Mouse (Mus musculus) monocyte, adult 5-6 weeks (primary cell): ENCODE data around the gene Kprp. TPM values are rescaled to one million over a fixed set of nuclear protein-coding genes. Genes with fewer than 3 reads are reported as not detected.
"Not testable (repeated sequence)": the region's sequence is repeated elsewhere in the genome, so short reads cannot be mapped to it uniquely, and the experiment has no call there.

Experiments
- ATAC-seq: fragments of 153-309, 156-312 bp; replicated peaks from 2 replicates; pipeline ENCODE4 v1.8.0; 2017; ENCODE audit warnings: mild to moderate bottlenecking; ENCODE audit not compliant: low TSS enrichment, insufficient number of reproducible peaks, severe bottlenecking, poor library complexity, low FRiP score
- total RNA-seq: library from RNA; stranded (forward); fragments of 200-1000, 200-491, 200-594 nt; gene quantifications from 3 replicates; pipeline ENCODE4 v1.2.3, GENCODE M21; 2017

The Kprp gene
- total RNA-seq, result not detected in 3 replicates

DNA sequence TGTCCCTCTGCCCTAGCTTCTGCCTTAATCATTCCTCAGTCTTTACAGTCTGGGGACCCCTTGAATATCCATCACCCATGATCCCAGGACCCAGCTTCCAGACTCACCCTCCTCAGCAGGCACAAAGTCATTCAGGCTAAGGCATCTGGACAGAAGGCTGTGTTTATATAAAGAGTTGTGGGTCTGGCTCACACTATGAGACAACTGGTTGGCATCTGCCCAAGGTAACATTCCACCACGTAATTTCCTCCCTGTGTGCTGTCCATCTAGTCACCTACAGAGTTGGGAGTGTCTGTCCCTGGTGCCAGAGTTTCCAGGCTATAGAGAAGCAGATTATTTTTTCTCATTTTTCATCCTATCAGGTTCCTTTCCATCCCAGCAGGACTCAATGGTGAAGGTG is at the start of gene Kprp:
Kprp (minus strand) TSS at position 140 of the 400 bp plus-strand sequence.
- no peak for ATAC-seq

DNA sequence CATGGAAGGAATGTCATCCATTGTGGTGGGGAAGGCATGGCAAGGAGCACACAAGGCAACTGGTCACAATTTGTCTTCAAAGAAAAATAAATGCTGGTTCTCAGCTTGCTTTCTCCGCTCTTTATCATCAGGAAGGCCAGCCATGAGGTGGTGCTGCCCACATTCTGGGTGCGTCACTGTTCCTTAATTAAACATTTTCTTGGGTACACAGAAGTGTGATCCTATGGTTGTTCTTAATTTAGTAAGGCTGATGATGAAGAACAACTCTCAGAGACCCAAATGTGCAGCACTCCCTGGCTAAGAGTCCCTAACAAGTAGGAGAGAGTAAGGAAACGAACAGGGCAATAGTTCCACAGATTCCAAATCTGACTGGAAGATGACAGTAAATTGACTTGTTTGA is 47.1 kb upstream of the Kprp start:
- no peak for ATAC-seq

GRCm38 (mm10) chr3:92870116-92870515 is 43.1 kb upstream of the Kprp start, which contains the start of gene 2310050C09Rik:
TSS of gene 2310050C09Rik (minus strand) at chr3:92870216.
- ATAC-seq, result no peak

DNA sequence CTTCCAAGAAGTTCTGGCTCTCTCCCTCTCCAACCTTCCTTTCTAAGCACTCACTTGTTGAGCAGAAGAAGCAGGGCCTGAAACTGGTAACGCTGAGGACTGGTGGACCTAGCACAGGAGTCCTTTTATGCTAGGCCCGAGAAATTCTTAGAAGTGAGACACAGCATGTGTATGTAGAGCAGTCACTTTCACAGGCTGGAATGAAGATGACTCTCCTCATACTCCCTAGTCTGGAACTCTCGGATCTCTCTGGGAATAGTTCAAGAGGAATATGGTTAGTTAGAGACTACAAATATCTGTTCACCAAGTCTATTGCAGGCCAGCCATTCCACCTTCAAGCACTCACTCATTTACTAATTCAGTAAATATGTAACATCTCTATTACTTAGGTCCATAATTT is 24.1 kb upstream of the Kprp start, which contains the start of gene Lce1l:
Lce1l (minus strand) TSS at position 101 of the 400 bp plus-strand sequence.
- no peak for ATAC-seq

- ATAC-seq, result no peak
Measured at GRCm38 (mm10) chr3:92825808-92826207, 1.2 kb downstream of the Kprp start.

- ATAC-seq, result not testable (repeated sequence)
Measured at GRCm38 (mm10) chr3:92816036-92816435, 11.0 kb downstream of the Kprp start.

DNA sequence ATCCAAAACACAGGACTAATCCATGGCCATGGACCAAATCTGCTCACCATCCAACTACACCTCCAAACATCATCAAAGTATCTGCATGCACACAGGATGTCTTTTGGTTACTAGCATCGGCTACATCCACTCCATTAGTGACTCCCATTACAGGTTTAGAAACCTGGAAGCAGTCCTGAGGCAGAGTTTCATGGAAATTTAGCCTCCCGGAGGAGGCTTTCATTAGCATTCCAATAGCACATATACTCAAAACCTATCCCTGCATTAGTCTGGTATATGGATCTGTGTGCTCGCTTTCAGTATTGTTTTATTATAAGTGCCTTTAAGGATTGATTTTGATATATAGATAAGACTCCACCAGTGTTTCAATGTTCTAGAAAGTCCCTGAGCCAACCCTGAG is 11.5 kb downstream of the Kprp start:
- no peak for ATAC-seq

- no peak for ATAC-seq
Measured at GRCm38 (mm10) chr3:92807791-92808190, 19.3 kb downstream of the Kprp start, which contains the start of gene Lce1k. TSS of gene Lce1k (minus strand) at chr3:92807891.

DNA sequence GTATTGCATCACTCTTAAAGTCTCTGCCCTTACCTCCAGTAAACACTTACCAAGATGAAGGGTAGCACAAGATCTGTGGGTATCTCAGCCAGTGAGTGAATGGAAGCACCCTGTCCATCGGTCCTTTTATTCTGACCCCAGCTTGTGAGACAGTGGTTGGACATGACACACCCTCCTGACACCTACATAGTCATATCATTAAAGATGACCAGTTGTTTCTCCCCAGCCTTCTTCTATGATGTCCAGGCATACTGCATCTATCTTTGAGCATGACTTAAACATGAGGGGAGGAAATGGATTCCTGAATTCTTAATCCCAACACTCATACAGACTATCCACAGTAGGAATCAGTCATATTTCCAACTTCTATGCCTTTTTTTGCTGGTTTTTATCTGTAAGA is 36.6 kb downstream of the Kprp start, which contains the start of gene Lce1j:
Lce1j (minus strand) TSS at position 101 of the 400 bp plus-strand sequence.
- no peak for ATAC-seq

DNA sequence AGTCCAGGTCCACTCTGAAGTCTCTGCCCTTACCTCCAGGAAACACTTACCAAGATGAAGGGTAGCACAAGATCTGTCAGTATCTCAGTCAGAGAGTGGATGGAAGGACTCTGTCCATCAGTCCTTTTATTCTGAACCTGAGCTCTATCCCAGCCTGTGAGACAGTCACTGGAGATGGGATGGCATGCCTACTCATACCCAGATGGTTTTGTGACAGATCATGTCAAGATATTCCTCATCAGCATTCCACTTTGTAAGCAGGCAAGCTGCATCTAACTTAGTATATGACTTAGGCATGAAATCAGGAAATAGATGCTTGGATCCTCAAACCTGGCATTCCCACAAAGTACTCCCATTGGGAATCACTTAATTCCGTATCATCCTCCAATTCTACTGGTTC is 48.2 kb downstream of the Kprp start, which contains the start of gene Lce1i:
Lce1i (minus strand) TSS at position 101 of the 400 bp plus-strand sequence.
- no peak for ATAC-seq

Other genes starting within 250 kb of the Kprp start
- not detected in 3 replicates for gene Smcp, start 238.2 kb downstream of the Kprp start, total RNA-seq
- gene 2210017I01Rik, start 219.8 kb downstream of the Kprp start, total RNA-seq, result not detected in 3 replicates
- gene Lce6a, start 205.6 kb downstream of the Kprp start, total RNA-seq, result not detected in 3 replicates
- gene Lce1a1, start 178.9 kb downstream of the Kprp start, total RNA-seq, result not detected in 3 replicates
- gene Lce1b, start 170.3 kb downstream of the Kprp start, total RNA-seq, result not detected in 3 replicates
- not detected in 3 replicates for gene Lce1a2, start 156.9 kb downstream of the Kprp start, total RNA-seq
- not detected in 3 replicates for gene Lce1c, start 148.0 kb downstream of the Kprp start, total RNA-seq
- gene Lce1d, start 140.0 kb downstream of the Kprp start, total RNA-seq, result not detected in 3 replicates
- gene Lce1e, start 118.2 kb downstream of the Kprp start, total RNA-seq, result not detected in 3 replicates
- not detected in 3 replicates for gene Lce1f, start 106.9 kb downstream of the Kprp start, total RNA-seq
- gene Gm38119, start 88.2 kb downstream of the Kprp start, total RNA-seq, result not detected in 3 replicates
- gene Lce1g, start 74.9 kb downstream of the Kprp start, total RNA-seq, result not detected in 3 replicates
- not detected in 3 replicates for gene Lce1h, start 62.2 kb downstream of the Kprp start, total RNA-seq
- gene Lce1i, start 48.3 kb downstream of the Kprp start, total RNA-seq, result not detected in 3 replicates
- gene Lce1j, start 36.7 kb downstream of the Kprp start, total RNA-seq, result not detected in 3 replicates
- gene Lce1k, start 19.4 kb downstream of the Kprp start, total RNA-seq, result not detected in 3 replicates
- gene Lce1l, start 24.0 kb upstream of the Kprp start, total RNA-seq, result not detected in 3 replicates
- gene 2310050C09Rik, start 43.0 kb upstream of the Kprp start, total RNA-seq, result not detected in 3 replicates
- gene Lce3a, start 99.0 kb upstream of the Kprp start, total RNA-seq, result not detected in 3 replicates
- not detected in 3 replicates for gene Lce3b, start 105.7 kb upstream of the Kprp start, total RNA-seq
- gene Lce3c, start 117.2 kb upstream of the Kprp start, total RNA-seq, result not detected in 3 replicates
- not detected in 3 replicates for gene Lce3d, start 130.1 kb upstream of the Kprp start, total RNA-seq
- not detected in 3 replicates for gene Lce3e, start 139.8 kb upstream of the Kprp start, total RNA-seq
- not detected in 3 replicates for gene Lce3f, start 165.0 kb upstream of the Kprp start, total RNA-seq
- not detected in 3 replicates for gene Crct1, start 188.4 kb upstream of the Kprp start, total RNA-seq
- gene Lce1m, start 191.8 kb upstream of the Kprp start, total RNA-seq, result not detected in 3 replicates
- 0.19 TPM in 1 of 3 replicates, not detected in the others for gene Gm4858, start 241.6 kb upstream of the Kprp start, total RNA-seq